ENCODE assay signal across 8 mouse cellular contexts in genomic region chr2:167062497-167062911, GRCm38 (mm10). TPM values are rescaled to one million over a fixed set of nuclear protein-coding genes. Genes with fewer than 3 reads are reported as not detected.
A peak's percentile ranks its signal among the peaks of the same experiment; 100 is the strongest.
DNase-seq lines count a peak whose midpoint lies in the region; ATAC-seq lines count a peak whose summit lies in the region.

No protein-coding gene starts in this region.

- peak overlapping the region; percentile 89 for H3K27ac ChIP-seq in midbrain, embryonic 11.5 days (ENCODE audit: low read depth, low read length)

- no peaks in the 10 kb centered on the region for H3K9me3 ChIP-seq in midbrain, embryonic 11.5 days (ENCODE audit: control insufficient read depth, low read length)

- H3K4me2 ChIP-seq in midbrain, embryonic 11.5 days = peak overlapping the region; percentile 67

- peak; percentile 90 for ATAC-seq in inflammation-experienced regulatory T-cells, adult 6 months
- peak; percentile 92 for ATAC-seq in midbrain, embryonic 11.5 days (ENCODE audit: low FRiP score)

- H3K4me3 ChIP-seq in midbrain, embryonic 11.5 days (ENCODE audit: low read depth, low read length) = peak overlapping the region; percentile 82

- peak overlapping the region; percentile 93 for H3K9ac ChIP-seq in midbrain, embryonic 11.5 days (ENCODE audit: low read length)

- peaks cover 14% of the 10 kb centered on the region for H3K4me1 ChIP-seq in midbrain, embryonic 11.5 days (ENCODE audit: control insufficient read depth, insufficient read depth, low read length)

- intact Hi-C loops in left cerebral cortex, postnatal 4 days (cut with DNase I) = no loop called here

- under 1% methylated on average over 44 of the region's 60 CpGs for WGBS in midbrain, embryonic 11.5 days

- DNase-seq in adipocyte (ENCODE audit: low spot score) = peak; percentile 94
- peak; percentile 93 for DNase-seq in embryo, embryonic 10 days (ENCODE audit: low spot score)
- DNase-seq in gastrocnemius, postnatal 10 days = peak; percentile 91
- DNase-seq in left cerebral cortex, postnatal 4 days = peak; percentile 89
- peak; percentile 95 for DNase-seq in midbrain, embryonic 11.5 days (ENCODE audit: low spot score, missing footprints)
- DNase-seq in right cerebral cortex, postnatal 4 days = peak; percentile 76
- peak; percentile 93 for DNase-seq in yolk sac, embryonic 10.5 days (ENCODE audit: low spot score)

- peaks cover 15% of the 10 kb centered on the region; the same call in 1 of the 2 replicates for H3K36me3 ChIP-seq in midbrain, embryonic 11.5 days (ENCODE audit: control insufficient read depth, insufficient read depth, low read length)

- no peaks in the 10 kb centered on the region for H3K27me3 ChIP-seq in midbrain, embryonic 11.5 days (ENCODE audit: control insufficient read depth, insufficient read depth, low read length)

RNA-seq across cellular contexts. Expression of gene Znfx1, which starts 0.3 kb away (rescaled TPM):
- total RNA-seq in gastrocnemius, postnatal 10 days (2021) = 10 to 100 TPM; 13.5 to 16.2 TPM
- 10 to 100 TPM; 20.4 to 25.2 (median 22.4) TPM for polyA plus RNA-seq in inflammation-experienced regulatory T-cells, adult 6 months (2017; shearing (Covaris generic))
- 10 to 100 TPM; 30.3 to 32.1 TPM for total RNA-seq in left cerebral cortex, postnatal 4 days (2021)
- 5.4 and 5.5 TPM in 2 replicates for polyA plus RNA-seq in midbrain, embryonic 11.5 days (2014; fragmentation: Nextera tagmentation; extraction: Ambion mirVana)

RNA-seq across cellular contexts. Expression of gene Ddx27, which starts 47.5 kb away (rescaled TPM):
- total RNA-seq in gastrocnemius, postnatal 10 days (2021) = 10 to 100 TPM; 11.9 to 16.9 TPM
- 10 to 100 TPM; 33.6 to 38.9 (median 35.1) TPM for polyA plus RNA-seq in inflammation-experienced regulatory T-cells, adult 6 months (2017; shearing (Covaris generic))
- 10 to 100 TPM; 44.2 to 46.4 TPM for total RNA-seq in left cerebral cortex, postnatal 4 days (2021)
- 40.6 and 42.5 TPM in 2 replicates for polyA plus RNA-seq in midbrain, embryonic 11.5 days (2014; fragmentation: Nextera tagmentation; extraction: Ambion mirVana)

Comparison
In these comparisons a context has a peak if more than half of its experiments do, and no peak if none do; other contexts are left out.
1. Peak in every context shown above with its lines: DNase-seq, ATAC-seq, H3K4me3 ChIP-seq and H3K27ac ChIP-seq.